Mouse (Mus musculus) cerebellum, adult 9-10 months (tissue): ENCODE data around the gene Sesn3.
A peak's percentile ranks its signal among the peaks of the same experiment; 100 is the strongest.
"Not testable (repeated sequence)": the region's sequence is repeated elsewhere in the genome, so short reads cannot be mapped to it uniquely, and the experiment has no call there.

Source experiments
- DNase-seq: peaks from one replicate; pipeline ENCODE4 v3.0.0; 2022

Sesn3 gene

DNA sequence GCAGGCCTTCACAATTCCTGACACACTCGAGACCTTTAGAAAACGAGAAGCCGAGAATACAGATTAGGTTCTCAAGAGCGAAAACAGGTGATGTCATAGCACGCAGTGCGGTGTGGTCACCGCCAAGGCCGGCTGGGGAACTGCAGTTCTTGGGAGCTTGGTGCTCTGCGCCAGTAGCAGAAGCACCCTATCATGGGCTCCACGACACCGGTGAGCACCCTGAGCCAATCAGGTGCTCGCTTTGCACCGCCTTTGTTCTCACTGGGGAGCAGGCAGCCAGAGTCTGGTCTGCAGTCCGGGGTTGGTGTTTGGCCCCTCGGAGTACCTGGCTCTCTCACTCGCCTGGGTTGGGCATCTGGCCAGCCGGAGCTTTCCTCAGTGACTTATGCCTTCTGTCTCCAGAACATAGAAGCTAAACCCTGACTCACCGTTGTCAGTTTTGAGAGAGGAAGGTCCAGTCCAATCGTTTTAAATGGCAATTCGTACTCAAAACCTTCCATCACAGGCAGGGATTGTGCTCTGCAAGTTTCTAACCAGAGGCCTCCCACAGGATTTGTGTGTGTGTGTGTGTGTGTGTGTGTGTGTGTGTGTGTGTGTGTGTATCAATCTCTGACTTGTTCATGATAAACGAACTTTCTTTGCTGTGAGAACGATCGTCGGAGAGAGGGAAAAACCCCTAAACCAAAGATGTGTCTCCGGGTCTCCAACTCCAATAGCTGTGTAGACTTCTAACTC is at the start of gene Sesn3:
Sesn3 (plus strand) TSS at position 82 of the 735 bp plus-strand sequence.
- DNase-seq, result peak; percentile 91

DNA sequence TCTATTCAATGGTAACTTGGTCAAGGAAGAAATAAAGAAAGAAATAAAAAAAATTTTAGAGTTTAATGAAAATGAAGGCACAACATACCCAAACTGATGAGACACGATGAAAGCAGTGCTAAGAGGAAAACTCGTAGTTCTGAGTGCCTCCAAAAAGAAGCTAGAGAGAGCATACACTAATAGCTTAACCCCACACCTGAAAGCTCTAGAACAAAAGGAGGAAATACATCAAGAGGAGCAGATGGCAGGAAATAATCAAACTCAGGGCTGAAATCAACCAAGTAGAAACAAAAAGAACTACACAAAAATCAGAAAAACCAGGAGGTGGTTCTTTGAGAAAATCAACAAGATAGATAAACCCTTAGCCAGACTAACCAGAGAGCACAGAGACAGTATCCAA is 47.8 kb upstream of the Sesn3 start:
- DNase-seq, result not testable (repeated sequence)

DNA sequence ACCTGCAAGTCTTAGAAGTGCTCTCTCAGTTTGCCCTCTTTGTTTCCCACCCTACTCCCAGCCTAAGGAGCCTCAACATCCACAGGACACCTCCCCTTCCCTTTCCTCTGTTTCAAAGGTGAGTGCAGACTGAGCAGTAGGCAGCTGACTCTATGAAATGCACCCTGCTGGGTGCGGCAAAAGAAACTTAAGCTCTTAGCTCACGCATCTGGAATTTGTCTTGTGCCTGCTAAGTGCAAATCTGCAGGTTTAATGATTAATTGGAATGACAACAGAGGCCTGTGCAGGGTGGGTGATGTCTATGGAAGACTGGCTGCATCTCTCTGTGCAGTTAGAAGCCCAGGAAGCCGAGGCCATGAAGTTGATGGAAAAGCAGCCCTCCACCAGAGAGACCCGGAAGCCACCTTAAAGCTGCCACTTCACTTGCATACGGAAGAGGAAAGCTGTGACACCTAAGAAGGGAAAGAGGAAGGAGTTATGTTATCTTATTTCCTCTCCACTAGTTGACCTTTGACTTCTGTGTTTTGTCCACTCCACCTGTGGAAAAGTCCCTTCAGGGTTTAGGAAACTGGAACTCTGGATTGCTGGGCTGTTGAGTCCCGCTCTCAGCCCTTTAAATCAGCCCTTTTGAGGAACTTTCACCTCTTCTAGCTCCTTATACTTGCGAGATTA is 41.0 kb upstream of the Sesn3 start:
- DNase-seq, result no peak

DNA sequence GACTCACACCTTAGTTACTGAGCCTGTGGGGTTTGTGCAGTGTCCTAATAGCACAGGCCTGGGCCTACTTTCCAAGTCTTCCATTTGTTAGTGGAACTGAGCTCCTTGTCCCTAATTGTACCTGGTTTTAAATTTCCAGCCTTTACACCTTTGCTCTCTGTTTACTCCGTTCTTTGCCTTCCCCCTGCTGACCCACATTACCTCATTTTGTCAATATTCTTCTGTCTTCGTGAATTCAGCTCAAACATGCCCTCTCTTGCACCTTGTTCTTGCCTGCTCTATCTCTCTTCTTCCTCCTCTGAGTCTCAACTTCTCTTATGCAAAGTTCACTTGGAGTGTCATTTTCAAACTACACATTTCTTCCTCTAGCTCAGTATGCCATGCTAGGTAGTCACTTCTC is 39.6 kb upstream of the Sesn3 start:
- no peak for DNase-seq

DNA sequence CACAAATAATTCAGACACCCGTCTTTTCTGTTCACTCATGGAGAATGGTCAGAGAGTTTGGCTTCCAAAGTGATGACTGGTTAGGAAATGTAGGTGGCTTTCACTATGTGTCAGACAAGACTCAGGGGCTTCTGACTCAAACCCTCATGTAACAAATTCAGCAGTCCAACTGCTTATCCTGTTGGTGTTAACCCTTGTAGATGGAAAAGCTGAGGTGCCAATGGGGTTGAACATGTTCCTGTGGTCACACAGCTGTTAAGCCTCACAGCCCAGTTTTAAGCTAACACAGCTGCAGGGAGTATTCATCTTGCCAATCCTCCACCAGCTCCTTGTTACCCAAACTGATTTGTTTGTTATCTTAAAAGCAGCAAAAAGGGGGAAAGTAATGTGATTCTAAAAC is 33.9 kb upstream of the Sesn3 start:
- not testable (repeated sequence) for DNase-seq

DNA sequence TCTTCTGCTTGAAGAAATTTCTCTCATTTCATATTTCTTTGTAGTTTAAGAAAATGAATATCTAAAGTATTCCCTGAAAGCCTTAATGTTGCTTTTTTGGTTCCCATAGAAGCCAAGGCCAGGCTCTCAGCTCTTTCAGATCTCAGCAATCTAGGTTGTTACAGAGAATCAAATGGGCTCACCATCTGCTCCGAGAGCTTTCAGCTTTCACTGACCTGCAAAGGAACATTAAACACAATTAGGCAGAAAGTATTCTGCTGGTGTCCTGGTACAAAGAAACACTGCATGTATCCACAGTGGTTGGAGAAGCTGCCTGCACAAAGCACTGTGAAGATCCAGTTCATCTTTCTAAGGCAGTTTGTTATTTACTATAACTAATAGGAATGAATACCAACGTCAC is 32.6 kb upstream of the Sesn3 start:
- DNase-seq, result no peak

DNA sequence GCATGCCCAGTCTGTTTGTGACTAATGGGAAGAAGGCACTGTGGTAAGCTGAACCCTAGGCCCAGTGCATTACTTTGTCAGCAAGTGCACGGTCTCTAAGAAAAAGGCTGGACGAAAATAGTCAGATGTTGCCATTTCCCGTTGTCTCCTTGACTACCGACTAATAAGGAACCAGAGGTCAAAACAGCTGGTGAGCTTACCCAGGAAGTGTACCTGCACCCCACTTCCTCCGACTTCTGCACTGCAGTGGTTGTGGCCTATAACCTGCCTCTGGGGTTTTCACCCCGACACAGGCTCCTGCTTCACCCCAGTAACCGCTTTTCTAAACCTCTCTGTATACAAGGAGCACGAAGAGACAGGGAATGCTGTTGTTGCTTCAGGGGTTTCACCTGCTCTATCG is 30.3 kb upstream of the Sesn3 start:
- no peak for DNase-seq

DNA sequence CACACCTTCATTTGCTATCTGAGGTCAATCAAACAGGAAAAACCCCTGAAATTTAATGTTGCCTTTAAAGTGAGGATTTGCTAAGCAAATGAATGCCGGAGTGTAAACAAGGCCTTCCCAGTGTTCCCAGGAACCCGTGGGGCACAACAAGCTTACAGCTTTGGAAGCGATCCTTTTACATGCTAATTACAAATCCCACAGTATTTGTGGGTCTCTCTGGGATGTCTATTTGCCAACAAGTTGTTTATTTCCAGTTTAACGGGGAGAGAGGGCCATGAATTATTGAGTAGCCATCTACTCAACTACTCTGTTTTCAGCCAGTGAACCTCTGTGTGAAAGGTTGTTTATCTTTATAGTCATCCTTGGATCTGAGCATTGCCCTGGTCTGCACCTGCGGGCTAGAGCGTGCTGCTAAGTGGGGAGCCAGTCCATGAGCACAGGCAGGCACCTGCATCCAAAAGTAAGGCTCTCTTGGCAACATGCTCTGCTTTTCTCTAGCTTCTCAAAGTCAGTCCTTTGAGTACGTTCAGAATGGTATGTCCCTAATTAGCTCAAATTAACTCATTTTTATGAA is 29.8 kb upstream of the Sesn3 start:
- no peak for DNase-seq

DNA sequence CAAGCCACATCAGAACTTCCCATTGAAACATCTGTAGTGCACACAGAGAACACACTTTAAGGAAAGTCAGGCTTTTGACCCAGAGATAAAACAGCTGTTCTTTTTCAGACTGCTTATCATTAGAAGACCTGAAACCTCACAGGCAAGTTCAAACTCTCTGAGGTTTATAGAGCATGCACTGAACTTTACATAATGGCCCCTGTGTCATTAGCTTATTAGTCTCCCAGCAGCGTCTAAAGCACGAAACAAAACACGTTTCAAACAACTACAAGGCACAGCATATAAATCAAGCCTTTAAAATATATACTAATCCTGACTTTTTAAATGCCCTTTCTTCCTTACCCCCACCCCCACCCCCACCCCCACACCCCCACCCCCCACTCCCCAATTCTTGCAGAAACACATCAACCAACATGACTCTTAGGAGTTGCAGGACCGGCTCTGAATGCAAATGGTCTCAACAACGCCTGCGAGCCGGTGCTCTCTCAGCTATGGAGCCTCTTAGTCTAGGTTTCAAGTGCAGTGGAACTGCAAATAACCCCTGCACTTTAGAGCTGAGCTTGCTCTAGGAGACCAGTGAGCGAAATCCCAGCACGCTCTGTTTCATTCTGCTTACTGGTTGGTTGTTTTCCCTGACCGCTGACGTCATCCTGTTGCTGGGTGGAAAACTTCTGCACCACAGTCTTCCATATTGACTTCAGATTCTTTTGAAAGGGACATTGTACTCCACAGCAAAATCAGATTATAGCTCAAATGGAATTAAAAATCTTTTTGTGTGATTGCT is 28.7 kb upstream of the Sesn3 start:
- DNase-seq, result no peak

DNA sequence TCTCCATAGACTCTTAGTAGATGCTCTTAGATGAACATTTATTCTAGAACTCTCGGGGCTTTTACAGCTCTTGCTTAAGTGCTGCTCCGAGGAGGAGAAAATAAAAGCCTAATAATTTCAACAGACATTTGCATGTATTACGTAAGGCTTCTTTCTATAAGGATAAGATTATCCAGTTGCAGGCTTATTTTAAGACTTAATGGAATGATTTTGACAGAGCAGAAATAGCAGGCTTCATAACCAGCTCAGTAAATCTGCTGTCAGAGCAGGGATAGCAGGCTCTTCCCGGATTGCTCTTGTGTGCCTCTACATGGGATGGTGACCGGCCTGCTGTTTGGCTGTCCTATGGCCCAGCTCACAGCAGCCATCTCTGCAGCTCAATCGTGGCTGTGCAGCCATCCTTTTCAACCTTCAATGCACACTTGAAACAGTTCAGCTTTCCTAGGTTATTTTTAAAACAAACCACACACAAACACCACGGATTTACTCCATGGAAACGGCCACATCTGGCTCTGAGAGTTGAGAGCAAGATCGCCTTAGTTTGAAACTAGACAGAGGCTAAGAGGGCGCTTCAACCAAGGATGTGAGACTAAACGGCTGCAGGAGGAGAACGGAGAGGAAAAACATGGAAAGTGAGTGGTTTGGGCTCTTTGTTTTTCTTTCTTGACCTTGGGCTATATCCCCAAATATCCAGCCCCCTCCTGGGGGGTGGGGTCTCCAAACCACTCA is 27.2 kb upstream of the Sesn3 start:
- no peak for DNase-seq

DNA sequence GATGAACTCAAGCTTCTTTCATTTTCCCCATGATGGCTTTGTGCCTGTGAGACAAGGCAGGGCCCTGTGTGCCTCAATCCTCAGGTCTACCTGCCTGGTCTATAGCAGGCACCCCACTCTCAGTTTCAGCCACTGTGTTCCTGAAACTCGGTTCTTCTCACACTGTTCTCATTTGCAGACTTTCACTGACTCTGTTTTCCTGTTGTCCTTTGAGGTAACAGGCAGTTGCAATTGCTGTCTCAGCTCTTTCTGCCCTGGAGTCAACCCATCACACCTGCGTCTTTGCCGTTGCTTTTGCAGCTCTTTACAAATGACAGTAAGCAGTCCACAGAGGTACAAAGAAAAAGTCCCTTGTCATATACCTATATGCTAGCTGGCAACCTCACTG is 26.7 kb upstream of the Sesn3 start:
- DNase-seq, result no peak

DNA sequence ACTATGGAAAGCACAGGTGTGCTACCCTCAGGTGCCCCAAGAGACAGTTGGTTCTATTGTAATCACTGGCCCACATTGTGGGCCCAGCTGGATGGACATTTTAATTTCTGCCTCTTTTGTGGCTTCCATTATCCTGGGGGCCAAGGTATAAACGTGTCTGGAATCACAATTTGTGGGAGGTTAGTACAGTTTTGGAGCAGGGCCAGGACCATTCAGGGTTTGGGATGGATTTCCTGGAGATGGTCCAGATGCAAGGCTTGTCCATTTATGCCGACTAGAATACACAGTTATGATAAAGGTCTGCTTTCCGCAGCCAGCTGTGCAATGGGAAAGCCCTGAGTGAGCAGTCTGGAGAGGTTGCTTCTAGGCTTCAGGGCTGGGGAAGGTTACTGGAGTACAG is 13.7 kb upstream of the Sesn3 start:
- DNase-seq, result no peak

DNA sequence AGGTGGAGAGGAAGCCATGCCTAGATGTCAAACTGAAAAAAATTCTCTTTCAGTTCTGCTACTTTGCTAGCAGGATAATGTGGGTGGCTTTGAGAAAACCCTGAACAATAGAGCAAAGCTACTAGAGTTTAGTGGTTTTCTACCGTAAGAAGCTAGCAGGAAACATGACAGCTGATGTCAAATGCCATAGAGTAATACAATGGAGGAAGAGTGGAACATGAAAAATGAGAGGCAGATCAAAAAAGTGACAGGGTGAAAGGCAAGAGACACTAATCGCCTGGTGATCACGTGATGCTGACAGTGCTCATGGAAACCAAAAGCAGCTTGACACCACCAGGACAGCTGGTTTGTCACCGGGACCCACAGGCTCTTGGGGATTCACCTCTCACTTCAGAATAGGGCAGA is 12.3 kb upstream of the Sesn3 start:
- no peak for DNase-seq

DNA sequence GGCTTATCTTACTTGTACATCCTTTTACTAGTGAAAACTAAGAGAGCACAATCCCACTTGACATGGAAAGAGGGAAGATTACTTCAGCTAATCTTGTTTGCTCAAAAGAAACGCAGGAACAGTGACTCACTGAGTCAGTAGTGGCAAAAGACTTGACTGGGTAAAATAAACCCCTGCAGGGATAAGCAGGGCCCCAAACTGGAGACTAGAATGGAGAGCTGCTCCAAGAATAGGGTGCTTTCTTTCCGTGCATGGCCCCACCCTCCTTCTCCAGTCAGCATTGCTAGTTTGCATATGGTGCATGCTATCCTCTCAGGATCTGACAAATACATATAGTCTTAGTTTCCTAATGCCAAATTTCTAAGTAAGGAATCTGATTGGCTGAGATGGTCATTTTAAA is 8.4 kb upstream of the Sesn3 start:
- DNase-seq, result no peak

DNA sequence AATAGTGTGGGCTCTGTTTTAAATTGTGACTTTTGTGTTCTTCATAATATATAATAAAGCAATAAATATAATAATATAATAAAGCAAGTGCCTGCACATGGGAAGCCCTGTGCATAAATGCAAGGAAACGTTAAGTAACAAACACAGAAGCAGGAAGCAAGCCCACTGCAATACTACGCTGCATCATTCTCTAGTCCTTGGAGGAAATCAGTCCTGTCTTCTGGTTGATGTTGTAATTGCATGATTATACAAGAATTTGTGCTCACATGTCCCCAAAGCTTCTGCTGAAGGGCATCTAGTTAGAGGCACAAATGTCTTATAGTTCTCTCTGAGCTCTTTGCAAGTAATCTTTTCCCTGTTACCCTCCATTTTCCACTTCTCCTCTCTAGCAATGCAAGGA is 6.3 kb upstream of the Sesn3 start:
- DNase-seq, result no peak

DNA sequence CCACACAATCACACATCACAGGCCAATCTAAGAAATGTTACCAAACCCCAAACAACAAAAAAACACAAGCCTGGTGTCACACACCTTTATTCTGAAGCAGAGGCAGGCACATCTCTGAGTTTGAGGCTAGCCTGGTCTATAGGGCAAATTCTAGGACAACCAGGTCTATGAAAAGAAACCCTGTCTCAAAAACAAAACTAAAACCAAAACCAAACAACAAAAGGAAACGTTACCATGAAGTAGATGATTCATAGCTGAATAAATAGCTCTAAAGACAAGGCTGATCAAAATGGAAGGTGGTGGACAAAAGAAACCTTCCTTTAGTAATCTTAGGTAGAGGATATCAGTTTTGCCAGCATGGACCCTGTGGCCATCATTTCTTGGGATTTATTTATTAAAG is 1.9 kb upstream of the Sesn3 start:
- DNase-seq, result no peak

DNA sequence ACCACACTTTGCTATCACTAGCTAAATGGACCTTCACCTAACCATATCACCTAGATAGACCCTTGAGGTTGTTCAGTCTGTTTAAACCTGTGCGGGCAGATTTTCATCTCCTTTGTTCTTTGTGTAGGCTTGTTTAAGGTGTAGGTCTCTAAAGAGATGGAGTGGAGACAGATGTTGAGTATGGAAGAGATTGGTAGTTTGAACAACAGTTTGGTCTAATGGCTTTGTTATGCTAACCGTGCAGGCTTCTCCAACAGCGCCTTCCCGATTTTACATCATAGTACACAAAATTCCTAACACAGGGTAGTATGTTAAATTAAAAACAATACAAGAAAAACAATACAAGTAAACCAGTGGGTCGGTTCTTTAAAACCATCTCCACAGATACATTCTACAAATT is 281 bp upstream of the Sesn3 start:
- DNase-seq, result no peak

DNA sequence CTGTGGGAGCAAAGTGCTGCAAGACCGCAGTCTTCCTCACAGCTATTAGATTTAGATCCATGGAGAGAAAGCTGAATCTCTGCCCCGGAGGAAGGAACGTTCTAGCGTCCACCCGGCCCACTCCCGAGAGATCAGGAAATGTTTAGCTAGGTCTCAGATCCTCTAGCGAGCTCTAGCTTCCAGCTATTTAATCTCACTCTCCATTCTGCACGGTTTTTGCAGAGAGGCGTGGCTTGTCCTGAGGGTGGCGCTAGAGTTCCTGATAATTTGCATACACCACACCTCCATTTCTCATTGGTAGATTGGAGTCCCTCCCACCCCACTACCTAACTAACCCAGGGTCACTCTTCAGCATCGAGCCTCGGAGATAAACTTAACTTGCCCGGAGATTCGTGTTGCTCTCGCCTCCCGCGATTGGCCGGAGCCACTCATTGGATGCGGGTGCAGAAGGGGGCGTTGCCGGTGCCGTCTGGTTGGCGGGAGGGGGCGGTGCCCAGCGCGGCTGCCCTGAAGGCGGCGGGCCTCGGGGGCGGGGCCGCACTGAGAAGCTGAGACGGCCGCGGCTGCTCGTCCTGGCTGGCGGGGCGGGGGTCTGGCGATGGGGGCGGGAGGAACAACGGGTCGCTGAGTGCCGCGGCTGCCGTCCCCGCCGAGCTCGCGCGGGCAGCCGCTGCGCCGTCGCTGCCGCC is 1.1 kb downstream of the Sesn3 start:
- peak; percentile 100 for DNase-seq

DNA sequence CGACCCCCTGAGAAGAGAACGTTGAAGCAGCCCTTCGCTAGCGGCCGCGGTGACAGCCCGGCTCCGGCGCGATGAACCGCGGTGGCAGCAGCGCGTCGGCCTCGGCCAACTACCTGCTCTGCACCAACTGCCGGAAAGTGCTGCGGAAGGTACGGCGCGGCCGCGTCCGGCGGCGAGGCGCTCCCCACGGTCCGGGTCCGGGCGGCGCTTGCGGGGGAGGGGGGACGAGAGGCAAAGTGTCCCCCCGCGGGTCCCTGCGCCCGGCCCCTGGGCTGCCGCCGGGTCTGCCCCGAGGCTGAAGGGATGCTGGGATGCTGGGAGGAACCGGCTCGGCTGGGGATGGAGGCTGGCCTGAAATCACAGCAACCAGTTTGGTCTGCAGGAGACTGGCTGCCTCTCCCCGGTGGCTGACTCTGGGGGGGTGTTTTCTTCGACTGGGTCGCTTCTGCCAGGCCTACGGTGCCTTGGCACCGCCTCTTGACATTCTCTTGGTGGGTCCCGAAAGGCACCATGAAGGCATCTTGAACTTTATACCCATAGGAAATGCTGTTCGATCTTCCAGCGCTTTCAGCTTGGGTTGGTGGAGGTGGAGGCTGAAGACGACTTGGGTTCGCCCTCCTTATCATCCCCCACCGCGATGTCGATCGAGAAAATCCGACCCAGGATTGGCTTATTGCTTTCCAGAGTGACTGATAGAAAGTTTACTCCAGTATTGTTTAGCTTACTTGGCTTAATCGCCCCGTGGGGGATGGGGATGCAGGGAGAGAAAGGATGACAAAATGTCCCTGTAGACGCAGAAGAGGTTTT is 1.8 kb downstream of the Sesn3 start:
- DNase-seq, result peak; percentile 77

DNA sequence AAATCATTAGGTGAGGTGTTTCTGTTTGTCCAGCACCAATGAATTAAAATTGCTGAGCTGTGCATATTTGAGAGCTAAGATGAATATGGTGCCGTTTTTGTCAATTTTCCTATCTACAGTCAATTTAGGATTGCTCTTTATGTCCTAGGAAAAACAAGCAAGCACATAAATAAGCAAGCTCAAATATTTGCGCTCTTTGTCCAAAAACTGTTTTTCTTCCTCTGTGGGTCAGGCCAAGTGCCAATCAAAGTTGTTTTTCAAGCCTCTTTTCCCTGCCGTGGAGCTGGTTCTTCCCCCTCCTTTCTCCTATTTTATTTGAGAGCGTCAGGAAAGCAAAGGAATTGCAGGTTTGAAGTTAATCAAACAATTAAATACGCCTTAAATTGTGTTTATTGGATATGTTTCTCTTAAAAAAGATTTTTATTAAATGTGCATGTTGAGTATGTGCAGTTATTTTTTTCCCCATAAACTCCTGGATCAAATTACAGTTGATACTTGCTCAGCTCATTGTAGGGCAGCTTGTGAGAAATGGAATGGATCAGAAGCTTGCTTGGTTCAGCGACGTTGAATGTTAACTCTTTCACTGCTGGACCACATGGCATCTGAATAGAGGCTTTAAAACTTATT is 2.6 kb downstream of the Sesn3 start:
- peak; percentile 57 for DNase-seq

DNA sequence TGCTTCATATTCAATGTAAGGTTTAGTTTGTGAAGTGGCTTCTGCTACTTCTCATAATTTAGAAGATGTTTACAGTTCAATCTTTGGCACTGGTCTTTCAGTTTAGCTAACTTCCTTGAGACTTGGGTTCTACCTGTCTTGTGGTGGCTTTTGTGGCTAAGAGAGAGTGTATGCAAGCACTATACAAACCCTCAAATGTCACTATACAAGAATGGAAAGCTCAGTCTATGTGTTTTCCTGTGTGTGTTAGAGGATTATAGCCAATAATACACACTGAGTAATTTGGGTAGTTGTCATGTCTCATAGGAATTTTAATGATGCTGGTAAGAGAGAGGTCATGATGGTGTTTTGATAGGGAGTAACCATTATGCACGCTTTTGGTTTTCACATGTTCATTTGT is 5.8 kb downstream of the Sesn3 start:
- no peak for DNase-seq
